Mouse (Mus musculus): ENCODE data around the gene Ltf.

DNA sequence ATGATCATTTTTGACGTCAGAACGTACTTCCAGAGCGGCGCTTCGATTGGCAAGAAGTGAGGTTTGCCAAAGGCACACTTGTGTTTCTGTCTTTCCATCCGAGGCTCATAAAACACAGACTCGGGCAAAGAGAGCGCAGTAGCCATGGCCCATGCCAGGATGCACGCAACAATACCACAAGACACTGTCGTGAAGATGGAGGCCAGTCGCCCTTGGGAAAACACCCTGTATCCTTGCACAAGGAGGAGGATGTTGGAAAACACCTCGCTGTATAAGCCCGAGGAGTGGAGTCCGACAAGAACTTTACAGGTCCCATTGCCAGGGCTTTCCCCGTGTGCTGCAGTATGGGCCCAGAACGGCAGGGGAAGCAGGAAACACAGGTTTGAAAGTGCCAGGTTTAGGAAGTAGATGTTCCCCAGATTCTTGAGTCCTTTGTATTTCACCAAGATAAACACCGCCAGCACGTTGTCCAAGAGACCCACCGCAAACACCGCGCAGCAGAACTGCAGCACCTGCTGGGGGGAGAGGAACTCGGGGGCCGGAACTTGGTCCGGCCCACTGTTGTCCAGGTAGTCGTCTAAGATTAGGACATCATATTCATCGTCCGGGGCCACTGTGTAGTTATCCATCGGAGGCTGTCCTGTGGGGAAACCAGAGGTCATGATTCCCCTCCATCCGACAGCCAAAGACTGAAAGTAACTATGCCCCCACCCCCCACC lies 36.9 kb downstream of the Ltf start:
- TF ChIP-seq GATA1 (IDR thresholded peaks at IDR 0.05; ENCODE audit: borderline replicate concordance, low read length), result no peak
- TF ChIP-seq FLI1 (IDR thresholded peaks at IDR 0.05; ENCODE audit: low read length), result no peak

All from megakaryocyte, embryonic 14.5 days (primary cell).